Mouse (Mus musculus): ENCODE results near the gene Rab11fip3. TPM values are rescaled to one million over a fixed set of nuclear protein-coding genes. Genes with fewer than 3 reads are reported as not detected.
A peak's percentile ranks its signal among the peaks of the same experiment; 100 is the strongest.

Rab11fip3 gene
- total and polyA plus RNA-seq, 3 experiments = 29.3 to 30.5 (median 29.7) TPM

DNA sequence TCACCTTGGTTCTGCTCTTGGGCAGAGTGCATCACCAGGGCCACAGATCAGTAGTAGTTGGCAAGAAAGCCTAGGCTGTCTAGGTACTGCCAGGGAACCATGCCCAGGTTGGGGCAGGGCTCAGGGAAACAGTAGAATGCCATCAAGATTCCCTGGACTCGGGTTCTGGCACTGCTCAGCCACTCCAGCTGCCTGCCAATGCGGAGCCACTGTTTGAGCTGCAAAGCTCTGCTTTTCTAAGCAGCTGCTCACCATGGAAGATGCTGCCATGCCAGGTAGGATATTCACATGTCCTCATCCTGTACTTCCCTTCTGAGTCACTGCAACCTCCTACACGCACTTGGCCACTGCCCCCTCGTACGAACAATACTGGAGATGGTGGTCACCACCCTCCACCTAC lies 88.5 kb downstream of the Rab11fip3 start:
- peak; percentile 46 to 74 for DNase-seq
- intact Hi-C loops (cut with DNase I) = no loop called here
- WGBS = 31% methylated on average over 5 of the region's 5 CpGs
- Histone ChIP-seq H3K27ac (no peak overlapping the region), H3K9ac (ENCODE audit: low read depth, low read length) (no peak overlapping the region), H3K36me3 (ENCODE audit: control insufficient read depth, insufficient read depth, low read length) (no peaks in the 10 kb centered on the region), H3K79me2 (replicated peaks; ENCODE audit: control insufficient read depth, insufficient read depth, low read length) (peaks cover 6% of the 10 kb centered on the region), H3K27me3 (ENCODE audit: control insufficient read depth, insufficient read depth, low read length) (no peaks in the 10 kb centered on the region), H3K4me1 (ENCODE audit: control insufficient read depth, insufficient read depth, low read length) (peaks cover 12% of the 10 kb centered on the region), H3K4me3 (no peak overlapping the region)
- no peak for TF ChIP-seq CTCF (IDR thresholded peaks at IDR 0.05)
- no peak for TF ChIP-seq EP300 (IDR thresholded peaks at IDR 0.05; ENCODE audit: insufficient read depth, low read depth, low read length)
- TF ChIP-seq POLR2A (IDR thresholded peaks at IDR 0.05; ENCODE audit: insufficient read depth, low read depth, low read length) = no peak

GRCm38 (mm10) chr17:25979829-25980738 lies 89.3 kb downstream of the Rab11fip3 start:
- no peak overlapping the region for H3K4me3 ChIP-seq
- H3K79me2 ChIP-seq (replicated peaks; ENCODE audit: control insufficient read depth, insufficient read depth, low read length) = peaks cover 6% of the 10 kb centered on the region
- no peak for DNase-seq
- H3K4me1 ChIP-seq (ENCODE audit: control insufficient read depth, insufficient read depth, low read length) = peaks cover 12% of the 10 kb centered on the region
- TF ChIP-seq CTCF (IDR thresholded peaks at IDR 0.05) (no peak), POLR2A (IDR thresholded peaks at IDR 0.05; ENCODE audit: insufficient read depth, low read depth, low read length) (no peak), EP300 (IDR thresholded peaks at IDR 0.05; ENCODE audit: insufficient read depth, low read depth, low read length) (no peak)
- WGBS = 75% methylated on average over 5 of the region's 5 CpGs
- no peaks in the 10 kb centered on the region for H3K27me3 ChIP-seq (ENCODE audit: control insufficient read depth, insufficient read depth, low read length)
- intact Hi-C loops (cut with DNase I) = no loop called here
- H3K9ac ChIP-seq (ENCODE audit: low read depth, low read length) = no peak overlapping the region
- no peak overlapping the region for H3K27ac ChIP-seq
- no peaks in the 10 kb centered on the region for H3K36me3 ChIP-seq (ENCODE audit: control insufficient read depth, insufficient read depth, low read length)

DNA sequence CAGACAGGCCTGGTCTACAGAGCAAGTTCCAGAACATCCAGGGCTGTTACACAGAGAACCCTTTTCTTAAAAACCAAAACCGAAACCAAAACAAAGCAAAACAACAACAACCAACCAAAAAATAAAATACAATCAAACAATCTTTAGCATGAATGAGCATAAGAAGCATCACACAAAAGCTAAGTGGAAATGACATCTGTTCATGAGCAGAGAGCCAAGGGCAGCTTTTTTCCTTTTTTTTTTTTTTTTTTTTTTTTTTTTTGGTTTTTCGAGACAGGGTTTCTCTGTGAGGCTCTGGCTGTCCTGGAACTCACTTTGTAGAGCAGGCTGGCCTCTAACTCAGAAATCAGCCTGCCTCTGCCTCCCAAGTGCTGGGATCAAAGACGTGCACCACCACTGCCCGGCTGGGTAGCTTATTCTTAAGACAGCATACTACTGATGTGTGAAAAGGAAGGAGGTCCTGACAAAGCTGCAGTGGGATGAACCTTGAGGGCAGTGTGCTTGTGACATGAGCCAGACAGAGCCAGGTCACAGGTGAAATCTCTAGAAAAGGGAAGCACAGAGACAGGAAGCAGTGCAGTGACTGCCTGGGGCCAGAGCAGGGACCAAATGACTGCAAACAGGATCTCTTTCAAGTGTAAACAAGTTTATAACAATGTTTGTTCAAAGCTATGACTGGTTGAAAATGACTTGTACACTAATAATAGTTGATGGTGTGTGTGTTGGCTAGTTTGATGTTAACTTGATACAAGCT lies 98.2 kb downstream of the Rab11fip3 start:
- 68% methylated on average over 4 of the region's 4 CpGs for WGBS
- Histone ChIP-seq H3K36me3 (ENCODE audit: control insufficient read depth, insufficient read depth, low read length) (no peaks in the 10 kb centered on the region), H3K4me3 (no peak overlapping the region), H3K79me2 (replicated peaks; ENCODE audit: control insufficient read depth, insufficient read depth, low read length) (peaks cover 4% of the 10 kb centered on the region; the same call in 1 of the 2 replicates), H3K9ac (ENCODE audit: low read depth, low read length) (no peak overlapping the region), H3K4me1 (ENCODE audit: control insufficient read depth, insufficient read depth, low read length) (peaks cover 4% of the 10 kb centered on the region; the same call in 1 of the 2 replicates), H3K27ac (no peak overlapping the region), H3K27me3 (ENCODE audit: control insufficient read depth, insufficient read depth, low read length) (no peaks in the 10 kb centered on the region)
- DNase-seq = no peak
- TF ChIP-seq CTCF (IDR thresholded peaks at IDR 0.05) = no peak
- no peak for TF ChIP-seq POLR2A (IDR thresholded peaks at IDR 0.05; ENCODE audit: insufficient read depth, low read depth, low read length)
- TF ChIP-seq EP300 (IDR thresholded peaks at IDR 0.05; ENCODE audit: insufficient read depth, low read depth, low read length) = no peak
- intact Hi-C loops (cut with DNase I) = no loop called here

DNA sequence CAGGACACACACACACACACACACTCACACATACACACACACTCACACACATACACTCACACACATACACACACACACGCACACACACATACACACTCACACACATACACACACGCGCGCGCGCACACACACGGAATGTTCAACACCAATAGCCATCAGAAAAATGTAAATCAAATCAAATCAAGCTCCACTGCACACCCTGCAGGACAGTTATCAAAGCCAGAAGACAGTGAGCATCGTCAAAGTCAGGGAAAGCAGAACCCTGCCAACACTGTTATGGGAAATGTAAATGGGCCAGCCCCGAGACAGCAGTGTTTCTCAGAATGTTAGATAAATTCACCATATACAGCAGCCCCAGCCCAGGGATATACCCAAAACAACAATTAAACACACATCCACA lies 98.9 kb downstream of the Rab11fip3 start:
- no peak overlapping the region for H3K27ac ChIP-seq
- H3K9ac ChIP-seq (ENCODE audit: low read depth, low read length) = no peak overlapping the region
- intact Hi-C loops (cut with DNase I) = no loop called here
- TF ChIP-seq POLR2A (IDR thresholded peaks at IDR 0.05; ENCODE audit: insufficient read depth, low read depth, low read length) = no peak
- 0 out of 2 replicates have a peak, but pooled peaks have one; percentile 6 for TF ChIP-seq CTCF (IDR thresholded peaks at IDR 0.05)
- no peak for TF ChIP-seq EP300 (IDR thresholded peaks at IDR 0.05; ENCODE audit: insufficient read depth, low read depth, low read length)
- peaks cover 4% of the 10 kb centered on the region; the same call in 1 of the 2 replicates for H3K79me2 ChIP-seq (replicated peaks; ENCODE audit: control insufficient read depth, insufficient read depth, low read length)
- no peak for DNase-seq
- no peak overlapping the region for H3K4me3 ChIP-seq
- peaks cover 4% of the 10 kb centered on the region; the same call in 1 of the 2 replicates for H3K4me1 ChIP-seq (ENCODE audit: control insufficient read depth, insufficient read depth, low read length)
- no peaks in the 10 kb centered on the region for H3K36me3 ChIP-seq (ENCODE audit: control insufficient read depth, insufficient read depth, low read length)
- H3K27me3 ChIP-seq (ENCODE audit: control insufficient read depth, insufficient read depth, low read length) = no peaks in the 10 kb centered on the region
- 87% methylated on average over 9 of the region's 9 CpGs for WGBS

GRCm38 (mm10) chr17:25968176-25968575 lies 101.2 kb downstream of the Rab11fip3 start:
- Histone ChIP-seq H3K27ac (peak overlapping the region; percentile 38; the same call in 1 of the 2 replicates), H3K79me2 (replicated peaks; ENCODE audit: control insufficient read depth, insufficient read depth, low read length) (no peaks in the 10 kb centered on the region), H3K36me3 (ENCODE audit: control insufficient read depth, insufficient read depth, low read length) (no peaks in the 10 kb centered on the region), H3K4me1 (ENCODE audit: control insufficient read depth, insufficient read depth, low read length) (peaks cover 4% of the 10 kb centered on the region; the same call in 1 of the 2 replicates), H3K27me3 (ENCODE audit: control insufficient read depth, insufficient read depth, low read length) (no peaks in the 10 kb centered on the region), H3K4me3 (no peak overlapping the region), H3K9ac (ENCODE audit: low read depth, low read length) (no peak overlapping the region)
- WGBS = 59% methylated on average over 1 of the region's 1 CpGs
- no peak for DNase-seq
- intact Hi-C loops (cut with DNase I) = no loop called here
- TF ChIP-seq EP300 (IDR thresholded peaks at IDR 0.05; ENCODE audit: insufficient read depth, low read depth, low read length) = no peak
- no peak for TF ChIP-seq CTCF (IDR thresholded peaks at IDR 0.05)
- no peak for TF ChIP-seq POLR2A (IDR thresholded peaks at IDR 0.05; ENCODE audit: insufficient read depth, low read depth, low read length)
